Mouse (Mus musculus) kidney, postnatal 0 days (tissue): Measurements from ENCODE around the gene Uba7. TPM values are rescaled to one million over a fixed set of nuclear protein-coding genes. Genes with fewer than 3 reads are reported as not detected.
"Not testable (repeated sequence)": the region's sequence is repeated elsewhere in the genome, so short reads cannot be mapped to it uniquely, and the experiment has no call there.

Experiments
- ATAC-seq: fragments of 200-750 bp; cut with Nextera tagmentation; replicated peaks from 2 replicates; pipeline ENCODE4 v1.8.0; 2017; ENCODE audit warnings: low read depth, moderate number of reproducible peaks, moderate TSS enrichment, moderate library complexity; ENCODE audit not compliant: low FRiP score
- DNase-seq: peaks from one replicate; pipeline ENCODE4 v3.0.0-alpha.2; 2016; ENCODE audit warnings: low spot score
- H3K27ac ChIP-seq: fragments of 300-500 bp; sonication (generic); 2 replicates; pipeline ENCODE4 v1.5.1; 2014; ENCODE audit warnings: mild to moderate bottlenecking
- H3K27me3 ChIP-seq: fragments of 300-500 bp; sonication (generic); 2 replicates; pipeline ENCODE4 v1.6.1; 2014; ENCODE audit warnings: low read length, mixed read lengths; ENCODE audit not compliant: insufficient read depth
- H3K36me3 ChIP-seq: fragments of 300-500 bp; sonication (generic); 2 replicates; pipeline ENCODE4 v1.6.1; 2014; ENCODE audit warnings: low read length, mixed read lengths; ENCODE audit not compliant: insufficient read depth
- H3K4me1 ChIP-seq: fragments of 300-500 bp; sonication (generic); replicated peaks from 2 replicates; pipeline ENCODE4 v1.6.1; 2014; ENCODE audit warnings: antibody characterized with exemption, low read length, mixed read lengths; ENCODE audit not compliant: insufficient read depth
- H3K4me2 ChIP-seq: fragments of 300-500 bp; sonication (generic); 2 replicates; pipeline ENCODE4 v1.6.1; 2014; ENCODE audit warnings: mild to moderate bottlenecking, low read length, moderate library complexity, mixed read lengths
- H3K4me3 ChIP-seq: fragments of 300-500 bp; sonication (generic); replicated peaks from 2 replicates; pipeline ENCODE4 v1.5.1; 2014; ENCODE audit warnings: low read depth, low read length
- H3K9ac ChIP-seq: fragments of 300-500 bp; sonication (generic); 2 replicates; pipeline ENCODE4 v1.6.1; 2014; ENCODE audit warnings: low read depth, low read length
- H3K9me3 ChIP-seq: fragments of 300-500 bp; sonication (generic); replicated peaks from 2 replicates; pipeline ENCODE4 v1.6.1; 2016; ENCODE audit warnings: low read length, inconsistent platforms, mixed read lengths
- CTCF ChIP-seq: IDR thresholded peaks from 2 replicates; pipeline ENCODE4 v1.5.1; 2016; ENCODE audit warnings: antibody characterized with exemption, low read depth, mild to moderate bottlenecking, moderate library complexity
- WGBS: fragments of 180-500 bp; shearing (Covaris S2); extraction: QIAGEN DNeasy Blood & Tissue Kit; methylation state at CpG from one replicate; pipeline ENCODE4 v1.1.7; 2014; 5-methylcytosine and 5-hydroxymethylcytosine counted together
- polyA plus RNA-seq: library from polyadenylated mRNA; unstranded; fragments of >200 nt; fragmentation: Nextera tagmentation; extraction: Ambion mirVana; gene quantifications from 2 replicates; pipeline ENCODE4 v1.2.1, GENCODE M21; 2015

Uba7 gene
- polyA plus RNA-seq, 1 experiment from 2014 or later, result 41.6 TPM

GRCm38 (mm10) chr9:108001922-108002770 is 26.8 kb downstream of the Uba7 start, which contains the start of gene Ip6k1:
Ip6k1 (plus strand) TSS chr9:108002501.
- peak; percentile 98 for ATAC-seq
- H3K4me2 ChIP-seq, result peak within 1 kb of the TSS; percentile 92
- peak; percentile 100 for DNase-seq
- H3K4me3 ChIP-seq, result peak within 1 kb of the TSS; percentile 97
- H3K9ac ChIP-seq, result peak within 1 kb of the TSS; percentile 99
- WGBS, result under 1% methylated on average over 51 of the region's 51 CpGs
- TF ChIP-seq CTCF, result no peak
- H3K4me1 ChIP-seq, result peaks cover 13% of the 10 kb centered on the region; the same call in 1 of the 2 replicates
- H3K36me3 ChIP-seq, result no peaks in the 10 kb centered on the region
- H3K9me3 ChIP-seq, result no peaks in the 10 kb centered on the region
- peak within 1 kb of the TSS; percentile 95 for H3K27ac ChIP-seq
- H3K27me3 ChIP-seq, result no peaks in the 10 kb centered on the region

- no peak; the same call in 1 of the 2 replicates for ATAC-seq
- Histone ChIP-seq H3K4me3 (peak overlapping the region; percentile 97), H3K9me3 (no peaks in the 10 kb centered on the region), H3K9ac (peak overlapping the region; percentile 99), H3K27me3 (no peaks in the 10 kb centered on the region), H3K4me2 (peak overlapping the region; percentile 72), H3K36me3 (no peaks in the 10 kb centered on the region), H3K27ac (peak overlapping the region; percentile 95), H3K4me1 (peaks cover 13% of the 10 kb centered on the region; the same call in 1 of the 2 replicates)
- DNase-seq, result peak; percentile 48
- TF ChIP-seq CTCF, result no peak
- WGBS, result under 1% methylated on average over 50 of the region's 50 CpGs
Observed at GRCm38 (mm10) chr9:108002778-108003530, 27.6 kb downstream of the Uba7 start.

GRCm38 (mm10) chr9:108003531-108003890 is 28.2 kb downstream of the Uba7 start:
- Histone ChIP-seq H3K36me3 (no peaks in the 10 kb centered on the region), H3K9ac (peak overlapping the region; percentile 99), H3K9me3 (no peaks in the 10 kb centered on the region), H3K4me2 (peak overlapping the region; percentile 72), H3K4me1 (peaks cover 13% of the 10 kb centered on the region; the same call in 1 of the 2 replicates), H3K27ac (peak overlapping the region; percentile 95; the same call in 1 of the 2 replicates), H3K4me3 (peak overlapping the region; percentile 97), H3K27me3 (no peaks in the 10 kb centered on the region)
- no peak for TF ChIP-seq CTCF
- ATAC-seq (no peak), DNase-seq (peak; percentile 37)
- WGBS, result 8% methylated on average over 8 of the region's 8 CpGs

GRCm38 (mm10) chr9:108008041-108008440 is 32.7 kb downstream of the Uba7 start:
- TF ChIP-seq CTCF, result no peak
- Histone ChIP-seq H3K36me3 (0 out of 2 replicates have a peak, but pooled peaks cover 2% of the 10 kb centered on the region), H3K27me3 (no peaks in the 10 kb centered on the region), H3K9ac (no peak overlapping the region), H3K4me2 (no peak overlapping the region), H3K27ac (no peak overlapping the region), H3K4me1 (0 out of 2 replicates have a peak, but pooled peaks cover 5% of the 10 kb centered on the region), H3K9me3 (no peaks in the 10 kb centered on the region), H3K4me3 (no peak overlapping the region)
- ATAC-seq, result no peak
- WGBS, result 84% methylated on average over 5 of the region's 5 CpGs
- no peak for DNase-seq

GRCm38 (mm10) chr9:108010385-108010784 is 35.1 kb downstream of the Uba7 start:
- Histone ChIP-seq H3K36me3 (0 out of 2 replicates have a peak, but pooled peaks cover 2% of the 10 kb centered on the region), H3K4me3 (no peak overlapping the region), H3K9me3 (no peaks in the 10 kb centered on the region), H3K4me1 (no peaks in the 10 kb centered on the region), H3K27me3 (no peaks in the 10 kb centered on the region), H3K9ac (no peak overlapping the region), H3K27ac (no peak overlapping the region), H3K4me2 (no peak overlapping the region)
- no peak for DNase-seq
- no peak for ATAC-seq
- no peak for TF ChIP-seq CTCF

GRCm38 (mm10) chr9:108013577-108013976 is 38.3 kb downstream of the Uba7 start:
- not testable (repeated sequence) for H3K36me3 ChIP-seq, H3K9ac ChIP-seq, DNase-seq, H3K4me2 ChIP-seq, H3K4me3 ChIP-seq, ATAC-seq, H3K27ac ChIP-seq, H3K27me3 ChIP-seq, H3K9me3 ChIP-seq, H3K4me1 ChIP-seq
- peak; percentile 35 for TF ChIP-seq CTCF
- 91% methylated on average over 2 of the region's 2 CpGs for WGBS
